Mouse (Mus musculus) embryonic fibroblast, embryonic 13.5 days (primary cell): Measurements from ENCODE around the gene Ccn6.

ENCODE experiments used
- CTCF ChIP-seq: IDR thresholded peaks from 2 replicates; pipeline ENCODE4 v1.5.1; 2011; ENCODE audit warnings: mild to moderate bottlenecking, control low read depth, low read length, moderate library complexity, borderline replicate concordance; ENCODE audit not compliant: insufficient read depth
- POLR2A ChIP-seq: IDR thresholded peaks from 2 replicates; pipeline ENCODE4 v1.6.1; 2011; ENCODE audit warnings: low read depth, mild to moderate bottlenecking, control low read depth, low read length, moderate library complexity

GRCm38 (mm10) chr10:39167611-39168010 lies 4.0 kb upstream of the Ccn6 start:
- no peak for TF ChIP-seq CTCF
- no peak for TF ChIP-seq POLR2A
